Mouse (Mus musculus): ENCODE results near the gene Kat6b.

The Kat6b gene

DNA sequence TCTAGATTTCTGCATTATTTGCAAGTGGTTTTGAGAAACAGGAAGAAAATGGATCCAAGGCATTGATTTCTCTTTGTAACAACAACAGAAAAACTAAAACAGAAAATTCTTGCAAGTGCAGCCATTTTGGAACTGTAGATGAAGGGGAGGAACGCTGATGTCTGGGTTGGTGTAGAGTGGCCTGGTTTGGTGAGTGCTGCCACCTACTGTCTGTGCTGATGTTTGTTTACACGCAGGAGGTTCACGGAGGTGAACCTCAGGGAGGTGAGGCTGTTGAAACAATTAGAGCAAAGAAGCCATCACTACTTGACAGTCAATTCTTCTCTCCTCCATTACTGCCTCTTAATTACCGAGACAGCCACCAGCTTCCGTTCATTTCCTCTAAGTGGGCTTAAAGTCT lies 178.4 kb downstream of the Kat6b start:
- in situ Hi-C loops (cut with MboI, MseI) = loop anchor here (25.0 kb wide), 1 partner anchor 522 kb away; no protein-coding TSS in a partner anchor

GRCm38 (mm10) chr14:21662465-21663142 lies 181.4 kb downstream of the Kat6b start:
- in situ Hi-C loops (cut with MboI, MseI) = loop anchor here (25.0 kb wide), 1 partner anchor 525 kb away; no protein-coding TSS in a partner anchor

DNA sequence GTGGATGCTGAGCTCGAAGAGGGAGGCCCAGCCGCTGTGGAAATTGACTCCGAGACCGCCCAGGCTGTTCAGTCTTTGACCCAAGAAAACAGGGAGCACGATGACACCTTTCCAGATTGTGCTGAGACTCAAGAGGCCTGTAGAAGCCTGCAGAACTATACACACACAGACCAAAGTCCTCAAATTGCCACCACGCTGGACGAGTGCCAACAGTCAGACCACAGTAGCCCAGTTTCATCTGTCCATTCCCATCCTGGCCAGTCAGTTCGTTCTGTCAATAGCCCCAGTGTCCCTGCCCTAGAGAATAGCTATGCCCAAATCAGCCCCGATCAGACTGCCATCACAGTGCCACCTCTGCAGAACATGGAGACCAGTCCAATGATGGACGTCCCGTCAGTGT lies 188.0 kb downstream of the Kat6b start:
- in situ Hi-C loops (cut with MboI, MseI) = loop anchor here (25.0 kb wide), 1 partner anchor 532 kb away; no protein-coding TSS in a partner anchor

- in situ Hi-C loops (cut with MboI, MseI) = loop anchor here (25.0 kb wide), 1 partner anchor 533 kb away; no protein-coding TSS in a partner anchor
These were observed 188.6 kb downstream of the Kat6b start for GRCm38 (mm10) chr14:21669633-21670421.

GRCm38 (mm10) chr14:21670422-21671006 lies 189.3 kb downstream of the Kat6b start:
- in situ Hi-C loops (cut with MboI, MseI) = loop anchor here (25.0 kb wide), 1 partner anchor 533 kb away; no protein-coding TSS in a partner anchor

DNA sequence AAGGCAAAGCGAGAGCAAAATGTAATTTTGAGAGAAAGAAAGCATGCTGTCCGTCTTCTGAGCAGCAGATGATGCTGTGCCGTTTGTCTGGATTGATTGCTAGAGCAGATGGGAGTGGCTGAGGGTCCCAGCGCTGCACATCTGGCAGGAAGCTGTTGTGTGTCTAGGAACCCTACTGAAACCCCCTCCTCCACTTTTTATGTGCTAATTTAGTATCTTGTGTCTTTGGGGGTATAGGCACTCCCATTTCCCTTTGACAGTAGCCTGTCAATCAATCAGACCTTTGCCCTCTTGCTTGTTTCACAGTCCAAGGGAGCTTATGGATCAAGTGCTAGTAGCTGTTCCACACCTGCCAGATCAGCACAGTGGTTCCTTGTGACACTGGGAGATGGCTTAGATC lies 191.9 kb downstream of the Kat6b start:
- in situ Hi-C loops (cut with MboI, MseI) = loop anchor here (25.0 kb wide), 1 partner anchor 536 kb away; no protein-coding TSS in a partner anchor

- in situ Hi-C loops (cut with MboI, MseI) = loop anchor here (25.0 kb wide), 1 partner anchor 537 kb away; no protein-coding TSS in a partner anchor
These were observed 193.2 kb downstream of the Kat6b start for GRCm38 (mm10) chr14:21674471-21674870.

GRCm38 (mm10) chr14:21676223-21676622 lies 195.0 kb downstream of the Kat6b start:
- in situ Hi-C loops (cut with MboI, MseI) = no loop called here

DNA sequence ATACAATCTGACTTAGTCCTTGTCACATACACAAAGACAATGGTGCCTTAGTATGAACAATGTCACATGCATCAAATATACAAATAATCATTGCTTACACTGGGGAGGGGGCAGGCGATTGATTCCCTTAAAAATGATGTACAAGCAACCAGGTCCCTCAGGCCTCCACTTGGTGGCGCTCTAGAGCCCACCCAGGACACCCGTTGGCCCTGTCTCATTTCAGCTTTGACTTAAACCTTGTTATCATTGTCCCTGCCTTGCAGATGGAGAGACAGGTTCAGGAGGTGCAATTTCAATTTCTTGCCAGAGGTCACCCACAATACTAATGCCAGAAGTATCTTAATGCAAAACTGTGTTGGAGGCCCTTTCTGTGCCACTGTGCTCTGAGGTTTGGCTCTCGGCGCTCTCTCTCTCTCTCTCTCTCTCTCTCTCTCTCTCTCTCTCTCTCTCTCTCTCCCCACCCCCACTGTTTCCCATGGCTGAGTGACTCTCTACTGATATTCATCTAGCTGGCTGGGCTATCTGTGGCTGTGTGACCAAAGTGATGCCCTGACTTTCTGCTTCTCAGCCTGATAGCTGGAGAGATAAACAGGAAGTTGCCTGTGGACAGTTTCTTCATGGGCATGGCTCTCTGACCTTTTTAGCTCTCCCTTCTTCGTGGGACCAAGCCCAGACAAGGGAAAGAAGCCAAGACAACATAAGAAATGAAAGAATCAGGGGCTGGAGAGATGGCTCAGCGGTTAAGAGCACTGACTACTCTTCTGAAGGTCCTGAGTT lies 197.5 kb downstream of the Kat6b start:
- in situ Hi-C loops (cut with MboI, MseI) = no loop called here

- in situ Hi-C loops (cut with MboI, MseI) = no loop called here
These were observed 198.5 kb downstream of the Kat6b start for GRCm38 (mm10) chr14:21679631-21680201.

DNA sequence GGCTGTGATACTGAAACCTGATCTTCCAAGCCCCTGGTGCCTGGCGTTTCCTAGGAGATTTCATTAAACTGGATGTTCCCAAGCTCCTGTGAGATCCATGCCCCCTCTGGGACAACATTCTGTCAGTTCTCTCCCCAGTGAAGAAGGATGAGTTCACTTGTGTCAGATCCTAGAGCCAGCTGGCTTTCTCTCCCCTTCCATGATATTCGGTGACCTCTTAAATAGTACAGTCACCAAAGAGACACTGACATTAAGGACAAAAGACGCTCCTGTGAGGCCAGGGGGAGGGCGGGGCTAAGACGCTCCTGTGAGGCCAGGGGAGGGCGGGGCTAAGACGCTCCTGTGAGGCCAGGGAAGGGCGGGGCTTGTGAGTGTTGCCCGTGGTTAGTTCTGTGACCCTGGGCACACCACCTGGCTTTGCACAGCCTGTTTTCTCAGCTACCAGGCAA lies 201.5 kb downstream of the Kat6b start:
- in situ Hi-C loops (cut with MboI, MseI) = no loop called here

GRCm38 (mm10) chr14:21683834-21684233 lies 202.6 kb downstream of the Kat6b start:
- in situ Hi-C loops (cut with MboI, MseI) = no loop called here

DNA sequence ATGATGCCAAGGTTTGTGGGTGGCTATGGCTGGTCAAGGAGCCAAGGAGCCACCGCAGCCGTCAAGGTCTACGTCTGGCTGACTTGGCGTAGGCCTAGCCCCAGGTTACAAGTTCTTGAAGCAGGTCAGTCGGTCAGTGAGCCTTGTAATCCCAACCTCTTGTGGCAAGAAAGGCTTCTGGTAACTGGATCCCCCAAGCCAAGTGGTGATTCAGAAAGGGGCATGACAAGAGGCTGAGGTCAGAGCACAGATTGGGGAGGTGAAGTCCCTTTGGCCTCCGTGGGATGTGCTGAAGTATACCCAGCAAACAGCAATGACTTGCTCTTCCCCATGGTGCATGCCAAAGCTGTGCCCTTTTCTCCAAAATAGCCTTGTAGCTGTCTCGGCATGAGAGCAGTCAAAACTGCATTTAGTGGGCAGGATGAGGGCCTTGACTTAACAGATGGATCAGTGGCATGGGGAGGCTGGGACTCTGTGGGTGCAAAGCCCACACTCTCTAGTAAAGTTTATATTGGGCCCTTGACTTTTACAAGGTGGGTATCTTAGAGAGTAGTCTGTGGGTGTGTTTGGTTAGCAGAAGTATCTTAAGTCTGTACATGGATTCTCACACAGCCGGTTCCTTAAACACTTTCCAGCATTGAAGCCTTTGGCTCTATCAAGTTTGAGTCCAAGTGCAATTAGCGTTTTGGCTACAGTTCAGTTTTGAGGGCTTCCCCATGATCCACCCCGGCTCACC lies 204.3 kb downstream of the Kat6b start:
- in situ Hi-C loops (cut with MboI, MseI) = no loop called here

GRCm38 (mm10) chr14:21686376-21687279 lies 205.4 kb downstream of the Kat6b start:
- in situ Hi-C loops (cut with MboI, MseI) = no loop called here

GRCm38 (mm10) chr14:21691070-21691469 lies 209.8 kb downstream of the Kat6b start:
- in situ Hi-C loops (cut with MboI, MseI) = loop anchor here (10.0 kb wide), 1 partner anchor 1086 kb away; no protein-coding TSS in a partner anchor

GRCm38 (mm10) chr14:21695020-21695419 lies 213.8 kb downstream of the Kat6b start:
- in situ Hi-C loops (cut with MboI, MseI) = loop anchor here (10.0 kb wide), 1 partner anchor 1090 kb away; no protein-coding TSS in a partner anchor

DNA sequence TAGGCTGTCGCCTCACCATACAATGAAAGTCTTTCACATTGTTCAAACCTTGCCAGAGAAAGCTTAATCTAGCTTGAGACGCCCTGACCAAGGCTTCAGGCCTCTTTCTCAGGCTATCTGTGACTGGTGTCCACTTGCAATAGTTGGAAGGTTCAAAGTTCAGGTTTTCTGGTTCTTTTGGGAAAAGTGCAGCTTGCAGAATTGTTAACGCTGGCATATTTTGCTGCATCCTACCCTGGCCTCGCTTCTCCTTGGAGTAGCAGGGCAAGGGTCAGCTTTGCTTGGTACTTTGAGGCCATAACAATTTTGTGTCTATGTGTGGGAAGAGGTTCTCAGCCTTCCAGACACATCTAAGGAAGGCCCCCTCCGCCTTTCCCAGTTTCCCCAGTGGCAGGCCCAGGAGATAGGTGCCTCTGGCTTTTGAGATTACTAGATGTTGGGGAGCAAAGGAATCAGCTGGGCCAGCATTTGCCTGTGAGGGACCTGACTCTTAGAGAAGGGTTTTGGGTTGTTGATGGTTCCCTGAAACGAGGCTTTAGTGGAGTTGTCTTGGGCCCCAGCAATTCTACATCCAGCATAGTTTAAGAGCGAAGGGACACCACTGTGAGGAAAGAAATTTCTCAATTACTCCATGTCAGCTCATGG lies 215.1 kb downstream of the Kat6b start:
- in situ Hi-C loops (cut with MboI, MseI) = loop anchor here (10.0 kb wide), 1 partner anchor 1092 kb away; no protein-coding TSS in a partner anchor

DNA sequence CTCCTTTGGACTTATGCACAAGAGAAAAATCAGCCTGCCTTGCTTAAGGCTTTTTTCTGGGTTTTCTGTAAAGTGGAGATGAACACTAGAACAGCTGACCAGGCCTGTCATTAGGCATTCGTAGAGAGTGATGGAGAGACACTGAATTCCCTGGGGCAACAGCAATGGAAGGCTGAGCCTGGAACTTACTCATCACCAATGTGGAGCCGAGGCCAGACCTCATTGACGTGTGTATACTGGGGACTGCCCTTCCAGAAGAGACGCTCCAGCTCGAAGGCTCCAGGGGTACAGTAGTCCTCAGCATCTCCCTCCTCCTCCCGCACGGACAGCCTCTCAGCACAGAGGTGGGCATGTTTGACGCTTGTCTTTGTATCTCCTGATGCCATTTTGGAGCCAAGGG lies 221.5 kb downstream of the Kat6b start:
- in situ Hi-C loops (cut with MboI, MseI) = no loop called here

Measured in T-helper 2 cell (primary cell).